Mouse (Mus musculus): ENCODE measurements at regions not wholly inside any gene's neighbourhood (a gene's known extent, or its start where the extent isn't known, plus 50 kb on each side); places are given as distances from the start of the nearest gene placed in this dataset.
A peak's percentile ranks its signal among the peaks of the same experiment; 100 is the strongest.

DNA sequence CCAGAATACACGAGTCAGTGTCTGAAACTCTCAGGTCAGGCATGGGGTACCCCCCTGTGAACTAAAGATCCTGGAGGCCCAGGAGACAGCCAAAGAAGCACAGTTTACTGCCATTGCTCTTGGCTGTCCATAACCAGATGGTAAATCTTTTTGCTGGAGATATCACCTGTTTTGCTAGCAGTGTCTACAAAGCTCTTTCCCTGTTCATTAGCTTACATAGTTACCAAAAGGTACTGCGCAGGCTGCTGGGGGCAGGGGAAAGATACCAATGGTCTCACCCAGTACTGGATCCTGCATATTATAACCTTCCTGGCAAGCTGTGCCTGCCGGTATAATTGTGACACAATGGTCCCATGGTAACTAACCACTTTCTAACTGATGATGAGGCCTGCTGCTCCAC is 321.9 kb upstream of the Nfe2l3 start:
- no peak for DNase-seq

DNA sequence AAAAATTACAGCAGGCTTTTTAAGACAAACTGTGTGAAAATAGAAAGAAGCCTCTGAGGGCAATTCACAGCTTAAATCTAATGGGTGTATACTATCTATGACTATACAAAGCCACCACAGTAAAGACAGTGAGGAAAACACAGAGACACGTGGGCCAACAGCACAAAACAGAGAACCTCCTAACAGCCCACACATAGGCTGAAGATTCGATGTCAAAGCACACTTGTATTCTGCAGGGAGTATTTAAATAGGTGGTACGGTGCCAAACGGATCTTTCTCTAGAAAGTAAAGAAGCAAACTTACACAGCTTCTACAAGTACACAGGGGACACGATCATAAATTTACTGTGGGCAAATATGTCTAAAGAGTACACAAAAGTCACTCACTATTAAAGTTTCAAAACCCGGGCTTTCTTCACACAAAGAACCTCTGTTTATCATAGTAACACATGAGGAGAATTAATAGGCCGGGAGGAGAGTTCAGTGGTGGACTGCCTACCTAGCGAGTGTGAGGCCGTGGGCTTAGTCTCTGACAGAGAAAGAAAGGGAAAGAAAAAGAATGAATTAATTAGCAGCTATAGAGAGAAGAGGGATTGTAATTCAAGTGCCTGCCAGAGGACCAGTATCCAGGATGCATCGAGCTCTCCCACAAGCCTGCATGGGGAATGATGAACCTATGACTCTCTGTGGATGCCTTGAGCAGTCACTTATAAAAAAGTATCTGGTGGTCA is 317.7 kb upstream of the Nfe2l3 start:
- no peak for DNase-seq

DNA sequence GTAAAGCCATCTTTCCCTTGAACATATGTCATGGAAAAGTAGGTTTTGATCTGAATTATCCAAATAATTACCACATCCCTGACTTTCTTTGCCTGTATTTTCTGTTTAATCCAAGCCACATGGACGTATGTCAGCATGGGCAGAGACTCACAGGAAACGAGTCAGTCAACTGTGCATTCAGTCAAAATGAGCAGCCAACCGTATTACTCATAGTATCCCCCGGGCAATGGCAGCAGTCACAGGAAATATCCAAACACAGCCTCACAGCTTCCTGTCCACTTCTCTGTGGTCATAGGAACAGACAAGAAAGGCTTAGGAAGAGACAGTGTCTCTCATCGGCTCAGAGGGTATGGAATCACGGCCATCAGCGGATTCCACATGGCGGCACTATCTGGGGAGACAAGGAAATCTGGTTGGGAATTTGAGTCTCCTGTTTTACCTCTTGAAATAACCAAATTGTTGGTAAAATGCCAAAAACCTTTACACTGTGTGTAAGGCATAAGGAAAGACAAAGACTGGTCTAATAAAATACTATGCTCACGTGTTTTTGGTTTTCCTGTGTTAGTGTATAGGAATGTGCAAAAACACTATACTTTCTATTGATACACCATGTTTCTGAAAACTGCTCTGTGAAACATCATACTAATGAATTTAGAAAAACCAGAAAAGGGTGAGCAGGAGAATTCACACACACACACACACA is 313.5 kb upstream of the Nfe2l3 start:
- no peak for DNase-seq

GRCm38 (mm10) chr6:51119691-51120302 is 312.7 kb upstream of the Nfe2l3 start:
- no peak for DNase-seq

DNA sequence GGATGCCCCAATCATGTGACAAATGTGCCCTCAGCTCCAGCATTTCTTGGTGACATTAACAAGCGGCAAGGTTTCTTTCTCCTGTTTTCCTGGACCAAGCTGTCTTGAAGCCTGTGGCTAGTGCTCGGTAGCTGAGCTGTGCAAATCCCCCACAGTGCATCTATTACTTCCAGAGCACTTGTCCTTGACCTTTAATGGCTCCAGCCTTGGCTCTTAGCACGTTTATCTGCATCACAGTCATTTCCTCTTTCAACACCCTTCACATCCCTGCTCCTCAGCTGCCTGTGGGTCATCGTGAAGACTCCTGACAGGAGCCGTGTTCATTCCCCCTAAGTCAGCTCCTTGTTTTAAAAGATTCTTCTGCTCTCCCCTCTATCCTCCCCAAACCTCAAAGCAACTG is 309.5 kb upstream of the Nfe2l3 start:
- DNase-seq: no peak

GRCm38 (mm10) chr6:51127851-51128250 is 304.6 kb upstream of the Nfe2l3 start:
- no peak for DNase-seq

DNA sequence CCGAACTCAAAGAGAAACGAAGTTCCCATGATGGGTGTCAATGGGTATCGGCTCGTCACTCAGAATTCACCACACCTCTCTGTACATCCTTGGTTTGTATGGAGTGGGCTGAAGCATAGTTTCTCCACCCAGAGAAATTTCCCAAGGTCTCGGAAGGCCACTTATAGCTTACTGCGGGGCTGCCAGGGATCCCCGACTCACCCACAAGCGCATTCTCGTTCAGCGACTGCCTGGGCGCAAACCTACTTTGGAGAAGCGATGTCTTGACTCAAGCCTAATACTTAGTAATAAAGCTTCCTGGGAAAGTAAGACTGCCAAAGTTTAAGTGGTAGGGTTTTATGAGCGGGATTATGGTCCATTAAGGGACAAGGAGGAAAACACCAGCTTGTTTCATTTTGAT is 303.4 kb upstream of the Nfe2l3 start:
- DNase-seq: no peak

GRCm38 (mm10) chr6:51129591-51129990 is 302.9 kb upstream of the Nfe2l3 start:
- no peak for DNase-seq

GRCm38 (mm10) chr6:51144762-51145161 is 287.7 kb upstream of the Nfe2l3 start:
- no peak for DNase-seq

DNA sequence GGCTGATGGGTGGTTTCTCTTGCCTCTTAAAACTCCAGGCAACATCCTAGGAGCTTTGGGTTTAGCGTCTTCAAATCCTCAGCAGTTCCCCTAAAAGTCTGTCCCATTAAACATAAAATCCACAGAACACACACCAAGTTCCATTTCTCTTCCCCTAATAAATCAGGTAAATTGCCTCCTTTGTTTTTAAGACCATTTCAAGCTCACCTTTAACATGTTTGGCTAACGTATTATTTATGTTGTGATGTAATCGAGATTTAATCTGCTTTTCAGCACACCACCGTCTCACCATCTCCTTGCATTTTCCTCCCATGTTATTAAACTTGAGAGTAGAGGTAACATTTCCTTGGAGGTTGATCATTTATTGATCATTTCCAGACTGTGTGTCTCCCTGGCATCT is 286.6 kb upstream of the Nfe2l3 start:
- DNase-seq: no peak

DNA sequence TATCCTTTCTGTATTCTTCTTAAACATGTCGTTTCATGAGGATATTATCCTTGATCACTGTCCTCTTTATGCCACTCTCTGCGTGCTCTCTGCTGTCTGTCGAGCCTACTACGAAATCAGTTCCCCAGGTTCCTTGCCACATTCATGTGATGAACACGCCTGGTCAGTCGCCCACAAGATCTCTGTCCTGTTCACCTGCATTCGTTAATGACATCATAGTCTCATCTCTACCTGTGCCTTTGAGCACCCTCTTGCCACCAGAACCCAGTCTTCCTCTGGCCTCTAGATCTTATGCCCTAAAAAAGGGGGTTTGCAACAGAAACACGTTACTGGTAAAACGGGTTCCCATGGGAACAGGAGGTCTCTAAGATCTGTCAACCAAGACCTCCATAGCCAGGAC is 283.6 kb upstream of the Nfe2l3 start:
- DNase-seq: no peak

DNA sequence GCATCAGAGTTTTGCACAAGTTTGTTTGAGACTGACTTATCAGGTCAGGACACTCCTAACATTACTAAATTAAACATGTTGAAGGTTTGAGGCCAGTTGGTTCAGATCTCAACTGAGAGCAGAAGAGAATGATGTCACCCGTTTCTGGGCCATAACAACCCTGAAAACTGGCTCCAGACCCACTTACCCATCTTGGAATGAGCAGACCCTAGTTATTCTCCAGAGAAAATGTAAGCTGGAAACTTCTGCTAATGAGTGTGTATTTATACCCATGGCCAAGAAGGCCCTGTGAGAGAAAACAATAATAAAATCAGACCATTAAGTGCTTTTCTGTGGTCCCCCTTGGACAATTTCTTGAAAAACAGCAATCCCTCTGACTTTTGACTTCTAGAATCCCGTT is 282.4 kb upstream of the Nfe2l3 start:
- DNase-seq: no peak

DNA sequence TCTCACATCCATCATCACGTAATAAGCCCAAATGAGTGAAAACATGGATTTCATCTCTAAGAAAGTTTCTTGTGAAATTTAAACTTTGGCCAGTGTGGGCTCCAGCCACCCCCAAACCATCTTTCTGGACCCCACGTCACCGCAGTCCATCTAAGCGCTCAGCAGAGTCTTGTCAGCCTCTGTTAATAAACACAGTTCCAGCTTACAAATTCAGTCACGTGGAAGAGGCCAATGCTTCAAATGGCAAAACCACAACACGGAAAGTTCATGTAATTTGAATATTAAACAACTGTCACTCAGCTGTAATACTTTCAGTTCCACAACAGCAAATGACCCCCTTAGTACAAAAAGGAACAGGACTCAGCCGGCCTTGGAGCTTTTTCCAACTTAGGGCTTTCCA is 282.0 kb upstream of the Nfe2l3 start:
- no peak for DNase-seq

DNA sequence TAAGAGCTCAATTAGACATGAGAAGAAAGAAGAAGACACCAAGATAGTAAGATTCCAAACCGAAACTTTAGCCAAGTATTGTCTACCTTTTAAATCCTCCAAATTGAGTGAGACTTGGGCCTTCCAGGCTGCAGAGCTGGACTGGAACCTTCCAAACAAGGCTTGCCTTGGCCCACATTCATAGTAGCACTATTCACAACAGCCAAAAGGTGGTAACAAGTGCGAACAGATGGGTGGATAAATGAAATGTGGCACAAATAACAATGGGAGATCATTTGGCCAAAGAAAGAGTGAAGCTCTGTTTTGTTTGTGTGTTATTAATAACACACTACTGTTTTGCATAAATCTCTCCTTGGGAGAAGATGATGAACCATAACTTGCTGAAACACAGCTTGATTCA is 281.6 kb upstream of the Nfe2l3 start:
- no peak for DNase-seq

DNA sequence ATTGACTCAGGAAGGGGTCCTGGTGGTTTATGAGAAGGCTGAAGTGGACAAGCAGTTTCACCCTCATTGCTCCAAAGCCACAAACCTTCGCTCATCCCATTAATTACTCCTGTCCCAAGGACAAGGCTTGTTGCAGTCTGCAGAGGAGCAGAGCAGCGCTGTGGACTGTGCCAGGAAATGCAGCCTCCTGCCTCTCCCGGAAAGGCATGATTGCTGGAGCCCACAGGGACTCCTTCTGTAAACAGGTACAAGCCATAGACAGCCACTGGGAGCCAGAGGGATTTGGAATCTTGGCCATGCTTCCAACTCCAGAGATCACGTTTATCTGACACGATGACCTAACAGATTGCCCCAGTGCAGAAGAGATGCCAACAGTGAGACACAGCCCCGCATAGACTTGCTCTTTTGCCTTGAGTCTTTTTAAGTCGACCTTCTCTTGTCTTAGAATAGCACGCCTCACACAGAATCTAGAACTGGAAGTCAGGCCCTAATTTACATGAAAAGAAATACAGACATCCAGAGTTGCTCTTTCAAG is 275.6 kb upstream of the Nfe2l3 start:
- DNase-seq: no peak

DNA sequence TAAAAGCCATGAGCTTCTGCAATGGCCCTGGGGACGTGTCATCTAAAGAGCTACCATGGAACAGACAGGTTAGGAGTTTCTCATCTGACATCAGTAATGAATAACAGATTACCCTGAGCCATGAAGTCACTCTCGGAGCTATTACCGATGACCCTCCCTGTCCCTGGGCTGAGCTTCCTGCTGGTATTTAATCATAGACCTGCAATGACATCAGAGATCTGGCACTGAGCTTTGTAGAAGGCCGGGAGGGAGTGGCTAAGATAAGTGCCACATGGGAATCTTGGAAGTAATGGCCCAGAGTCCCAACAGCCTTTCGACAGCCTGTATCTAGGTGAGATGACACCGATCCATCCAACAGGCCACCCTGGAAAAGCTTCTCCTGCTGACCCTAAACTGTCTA is 271.3 kb upstream of the Nfe2l3 start:
- no peak for DNase-seq

DNA sequence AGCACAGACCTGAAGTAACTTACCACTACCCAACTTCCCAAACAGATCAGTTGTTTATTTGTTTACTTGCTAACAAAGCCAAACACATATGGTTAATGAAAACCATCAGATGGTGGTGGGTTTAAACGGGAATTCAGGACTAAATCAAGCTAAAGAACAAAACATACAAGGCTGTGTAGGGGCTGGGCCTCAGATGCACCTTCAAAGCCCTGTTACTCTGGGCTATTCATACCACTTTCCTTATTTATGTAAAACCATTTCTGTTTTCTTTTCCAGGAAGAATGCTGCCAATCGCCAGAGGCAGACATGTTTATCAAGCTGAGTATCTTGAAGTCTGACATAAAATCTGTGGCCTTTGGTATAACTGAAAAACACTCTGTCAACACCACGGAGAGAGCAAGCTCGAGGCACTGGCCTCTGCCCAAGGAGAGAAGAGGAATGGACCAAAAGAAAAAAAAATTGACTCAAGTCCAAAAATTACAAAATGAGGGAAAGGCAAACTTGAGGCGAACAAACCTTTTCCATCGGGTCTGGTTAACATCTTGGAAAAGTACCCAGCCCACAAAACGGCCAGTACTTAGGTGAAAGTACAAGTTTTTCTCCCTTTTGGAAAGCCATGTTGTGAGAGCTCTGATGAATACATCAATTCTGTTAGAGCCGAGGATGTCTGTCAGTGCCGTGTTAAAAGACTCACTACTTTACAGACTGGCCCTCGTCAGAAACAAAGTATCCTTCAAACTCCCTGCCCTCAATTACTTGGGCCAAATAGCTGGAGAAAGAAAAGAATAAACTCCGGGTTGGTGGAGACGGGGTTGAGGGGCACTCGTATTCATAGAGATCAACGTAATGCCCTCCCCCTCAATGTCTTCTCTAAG is 270.0 kb upstream of the Nfe2l3 start:
- DNase-seq: no peak

GRCm38 (mm10) chr6:51163266-51163665 is 269.2 kb upstream of the Nfe2l3 start:
- DNase-seq: no peak

GRCm38 (mm10) chr6:51163882-51164281 is 268.6 kb upstream of the Nfe2l3 start:
- DNase-seq: no peak

DNA sequence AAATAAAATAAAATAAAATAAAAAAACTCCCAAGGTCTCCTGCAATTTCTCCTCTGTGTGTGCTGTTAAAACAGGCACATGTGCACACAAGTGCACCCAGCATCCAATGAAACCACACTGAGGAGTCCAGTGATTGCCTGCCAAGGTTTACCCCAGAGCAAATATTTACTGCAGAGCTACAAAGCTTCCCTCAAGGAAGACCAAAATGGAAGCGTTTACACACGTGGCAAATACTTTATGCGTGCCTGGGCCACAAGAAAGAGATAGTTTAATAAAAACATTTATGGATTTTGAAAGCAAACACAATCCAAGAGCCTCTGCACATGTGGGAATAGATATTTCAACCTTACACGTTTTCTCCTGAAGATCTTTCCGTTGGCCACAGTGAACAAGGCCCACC is 265.4 kb upstream of the Nfe2l3 start:
- no peak for DNase-seq

- DNase-seq: peak in 1 of 2 experiments; percentile 65
Observed at GRCm38 (mm10) chr6:51168048-51168447, 264.4 kb upstream of the Nfe2l3 start.

All from layer of hippocampus, postnatal 36 days (tissue).